Mouse (Mus musculus): ENCODE results near the gene Maml3. TPM values are rescaled to one million over a fixed set of nuclear protein-coding genes. Genes with fewer than 3 reads are reported as not detected.

Gene Maml3
- total RNA-seq, 1 experiment, result 1.2 TPM

DNA sequence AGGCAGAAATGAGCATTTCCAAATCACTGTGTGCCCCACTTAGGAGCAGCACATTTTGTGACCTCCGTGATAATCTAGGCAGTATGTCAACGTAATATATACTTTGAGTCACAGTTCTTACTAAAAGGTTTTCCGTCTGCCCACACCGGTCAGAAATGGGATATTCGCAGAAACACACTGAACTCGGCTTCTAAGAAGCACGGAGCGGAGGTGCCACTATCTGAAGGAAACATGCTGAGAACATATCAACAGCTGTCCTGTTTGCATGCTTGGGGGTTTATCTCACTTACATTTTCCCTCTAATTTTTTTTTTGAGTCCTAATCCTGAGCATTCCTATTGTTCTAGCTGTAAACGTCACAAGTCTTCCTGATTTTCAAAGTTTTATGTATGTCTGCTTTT lies 226.3 kb downstream of the Maml3 start:
- no peak for DNase-seq (ENCODE audit: low read depth, low spot score)
- Histone ChIP-seq H3K4me3 (ENCODE audit: insufficient read depth in 1 of 2, low read depth in 1 of 2, low read length in 2 of 2, poor library complexity in 1 of 2, severe bottlenecking in 1 of 2) (no peak overlapping the region), H3K27ac (ENCODE audit: insufficient read depth, low read depth, low read length, poor library complexity, severe bottlenecking) (no peak overlapping the region), H3K4me1 (ENCODE audit: control insufficient read depth in 2 of 2, insufficient read depth in 2 of 2, low read length in 2 of 2, poor library complexity in 1 of 2) (no peaks in the 10 kb centered on the region), H3K36me3 (ENCODE audit: control insufficient read depth, insufficient read depth, low read length, poor library complexity, severe bottlenecking) (no peaks in the 10 kb centered on the region), H3K9me3 (ENCODE audit: control insufficient read depth, insufficient read depth, low read depth, low read length) (no peaks in the 10 kb centered on the region), H3K9ac (ENCODE audit: insufficient read depth, low read depth, low read length, poor library complexity, severe bottlenecking) (no peak overlapping the region)
- in situ Hi-C loops (cut with MboI; ENCODE audit: low sequenced_read_pairs in 2 of 2, unreplicated experiment in 2 of 2), result no loop called here
- TF ChIP-seq CHD2 (IDR thresholded peaks at IDR 0.05; ENCODE audit: low read depth, low read length) (no peak), ZNF384 (IDR thresholded peaks at IDR 0.05; ENCODE audit: low read depth, low read length) (no peak), HCFC1 (IDR thresholded peaks at IDR 0.05; ENCODE audit: borderline replicate concordance, insufficient read depth, low read length) (no peak), MAFK (IDR thresholded peaks at IDR 0.05; ENCODE audit: insufficient read depth, low read depth, low read length) (no peak), ZC3H11A (IDR thresholded peaks at IDR 0.05; ENCODE audit: borderline replicate concordance, low read depth, low read length) (no peak)

DNA sequence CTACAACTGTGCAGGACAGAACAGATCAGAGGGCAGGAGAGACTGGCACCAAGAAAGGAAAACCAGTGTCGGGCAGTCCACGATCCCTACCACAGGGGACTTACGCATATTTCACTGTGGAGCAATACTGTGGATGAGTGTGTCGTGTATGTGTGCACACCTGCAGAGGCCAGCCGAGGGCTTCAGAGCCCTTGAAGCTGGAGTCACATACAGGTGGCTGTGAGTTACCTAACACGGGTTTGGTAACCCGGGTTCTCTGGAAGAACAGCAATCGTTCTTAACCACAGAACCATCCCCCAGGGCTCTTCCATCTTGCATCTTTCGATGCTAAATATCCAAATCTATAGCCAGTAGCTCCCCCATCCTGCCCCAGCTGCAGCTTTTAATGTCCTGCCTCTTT lies 228.1 kb downstream of the Maml3 start:
- TF ChIP-seq MAFK (IDR thresholded peaks at IDR 0.05; ENCODE audit: insufficient read depth, low read depth, low read length), result no peak
- Histone ChIP-seq H3K9me3 (ENCODE audit: control insufficient read depth, insufficient read depth, low read depth, low read length) (no peaks in the 10 kb centered on the region), H3K27ac (ENCODE audit: insufficient read depth, low read depth, low read length, poor library complexity, severe bottlenecking) (no peak overlapping the region), H3K4me3 (ENCODE audit: insufficient read depth in 1 of 2, low read depth in 1 of 2, low read length in 2 of 2, poor library complexity in 1 of 2, severe bottlenecking in 1 of 2) (no peak overlapping the region), H3K4me1 (ENCODE audit: control insufficient read depth in 2 of 2, insufficient read depth in 2 of 2, low read length in 2 of 2, poor library complexity in 1 of 2) (no peaks in the 10 kb centered on the region), H3K36me3 (ENCODE audit: control insufficient read depth, insufficient read depth, low read length, poor library complexity, severe bottlenecking) (no peaks in the 10 kb centered on the region), H3K9ac (ENCODE audit: insufficient read depth, low read depth, low read length, poor library complexity, severe bottlenecking) (no peak overlapping the region)
- no peak for DNase-seq (ENCODE audit: low read depth, low spot score)
- in situ Hi-C loops (cut with MboI; ENCODE audit: low sequenced_read_pairs in 2 of 2, unreplicated experiment in 2 of 2), result no loop called here

DNA sequence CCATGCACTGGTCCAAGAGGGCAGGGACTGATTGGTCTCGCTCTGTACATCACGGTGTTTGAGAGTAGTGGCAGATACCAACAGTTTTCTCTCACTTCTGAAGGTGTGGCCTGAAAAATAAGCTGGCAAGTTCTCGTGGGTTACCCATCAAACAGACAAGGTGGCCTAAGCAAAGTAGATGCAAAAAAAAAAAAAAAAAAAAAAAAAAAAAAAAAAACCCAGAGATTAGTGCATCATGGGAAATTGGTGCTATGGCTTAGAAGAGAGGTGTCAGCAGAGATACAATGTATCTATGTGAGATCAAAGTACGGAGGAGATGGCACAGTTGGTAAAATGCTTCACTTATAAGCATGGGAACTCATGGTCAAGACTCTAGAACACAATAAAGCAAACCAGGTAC lies 229.2 kb downstream of the Maml3 start:
- H3K9me3 ChIP-seq (ENCODE audit: control insufficient read depth, insufficient read depth, low read depth, low read length), result no peaks in the 10 kb centered on the region
- TF ChIP-seq MAFK (IDR thresholded peaks at IDR 0.05; ENCODE audit: insufficient read depth, low read depth, low read length) (no peak), ZNF384 (IDR thresholded peaks at IDR 0.05; ENCODE audit: low read depth, low read length) (0 out of 2 replicates have a peak, but pooled peaks have one; percentile 20)
- no peaks in the 10 kb centered on the region for H3K36me3 ChIP-seq (ENCODE audit: control insufficient read depth, insufficient read depth, low read length, poor library complexity, severe bottlenecking)
- no peaks in the 10 kb centered on the region for H3K4me1 ChIP-seq (ENCODE audit: control insufficient read depth in 2 of 2, insufficient read depth in 2 of 2, low read length in 2 of 2, poor library complexity in 1 of 2)
- no peak for DNase-seq (ENCODE audit: low read depth, low spot score)
- H3K4me3 ChIP-seq (ENCODE audit: insufficient read depth in 1 of 2, low read depth in 1 of 2, low read length in 2 of 2, poor library complexity in 1 of 2, severe bottlenecking in 1 of 2), result no peak overlapping the region
- no peak overlapping the region for H3K9ac ChIP-seq (ENCODE audit: insufficient read depth, low read depth, low read length, poor library complexity, severe bottlenecking)
- no peak overlapping the region for H3K27ac ChIP-seq (ENCODE audit: insufficient read depth, low read depth, low read length, poor library complexity, severe bottlenecking)
- in situ Hi-C loops (cut with MboI; ENCODE audit: low sequenced_read_pairs in 2 of 2, unreplicated experiment in 2 of 2), result no loop called here

GRCm38 (mm10) chr3:51874252-51874651 lies 230.6 kb downstream of the Maml3 start:
- no peak for DNase-seq (ENCODE audit: low read depth, low spot score)
- Histone ChIP-seq H3K27ac (ENCODE audit: insufficient read depth, low read depth, low read length, poor library complexity, severe bottlenecking) (no peak overlapping the region), H3K36me3 (ENCODE audit: control insufficient read depth, insufficient read depth, low read length, poor library complexity, severe bottlenecking) (no peaks in the 10 kb centered on the region), H3K4me1 (ENCODE audit: control insufficient read depth in 2 of 2, insufficient read depth in 2 of 2, low read length in 2 of 2, poor library complexity in 1 of 2) (no peaks in the 10 kb centered on the region), H3K9ac (ENCODE audit: insufficient read depth, low read depth, low read length, poor library complexity, severe bottlenecking) (no peak overlapping the region), H3K4me3 (ENCODE audit: insufficient read depth in 1 of 2, low read depth in 1 of 2, low read length in 2 of 2, poor library complexity in 1 of 2, severe bottlenecking in 1 of 2) (no peak overlapping the region), H3K9me3 (ENCODE audit: control insufficient read depth, insufficient read depth, low read depth, low read length) (no peaks in the 10 kb centered on the region)
- in situ Hi-C loops (cut with MboI; ENCODE audit: low sequenced_read_pairs in 2 of 2, unreplicated experiment in 2 of 2), result no loop called here
- TF ChIP-seq ZC3H11A (IDR thresholded peaks at IDR 0.05; ENCODE audit: borderline replicate concordance, low read depth, low read length) (no peak), HCFC1 (IDR thresholded peaks at IDR 0.05; ENCODE audit: borderline replicate concordance, insufficient read depth, low read length) (no peak)

DNA sequence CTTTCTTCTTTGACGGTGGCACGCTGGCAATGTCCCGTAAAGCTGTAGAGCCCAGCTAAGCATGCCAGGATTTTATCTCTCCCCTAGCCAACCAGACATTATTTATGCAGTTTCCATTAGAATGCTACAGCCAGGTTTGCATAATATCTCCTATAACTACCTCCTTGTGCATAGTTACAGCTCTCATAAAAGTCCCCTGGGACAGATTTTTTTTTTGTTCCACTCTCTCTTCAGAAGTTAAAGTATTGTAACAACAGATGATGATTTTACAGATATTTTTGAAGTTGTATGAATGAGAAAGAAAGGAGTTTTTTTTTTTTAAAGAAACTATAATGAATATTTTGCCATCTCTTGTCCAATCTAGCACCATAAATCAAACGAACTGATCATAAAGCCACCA lies 232.1 kb downstream of the Maml3 start:
- H3K4me3 ChIP-seq (ENCODE audit: insufficient read depth in 1 of 2, low read depth in 1 of 2, low read length in 2 of 2, poor library complexity in 1 of 2, severe bottlenecking in 1 of 2), result no peak overlapping the region
- no peak for DNase-seq (ENCODE audit: low read depth, low spot score)
- H3K36me3 ChIP-seq (ENCODE audit: control insufficient read depth, insufficient read depth, low read length, poor library complexity, severe bottlenecking), result no peaks in the 10 kb centered on the region
- H3K27ac ChIP-seq (ENCODE audit: insufficient read depth, low read depth, low read length, poor library complexity, severe bottlenecking), result no peak overlapping the region
- in situ Hi-C loops (cut with MboI; ENCODE audit: low sequenced_read_pairs in 2 of 2, unreplicated experiment in 2 of 2), result no loop called here
- no peaks in the 10 kb centered on the region for H3K4me1 ChIP-seq (ENCODE audit: control insufficient read depth in 2 of 2, insufficient read depth in 2 of 2, low read length in 2 of 2, poor library complexity in 1 of 2)
- H3K9me3 ChIP-seq (ENCODE audit: control insufficient read depth, insufficient read depth, low read depth, low read length), result no peaks in the 10 kb centered on the region
- no peak for TF ChIP-seq ZNF384 (IDR thresholded peaks at IDR 0.05; ENCODE audit: low read depth, low read length)
- no peak for TF ChIP-seq HCFC1 (IDR thresholded peaks at IDR 0.05; ENCODE audit: borderline replicate concordance, insufficient read depth, low read length)
- no peak for TF ChIP-seq CHD2 (IDR thresholded peaks at IDR 0.05; ENCODE audit: low read depth, low read length)
- TF ChIP-seq MAFK (IDR thresholded peaks at IDR 0.05; ENCODE audit: insufficient read depth, low read depth, low read length), result no peak
- TF ChIP-seq ZC3H11A (IDR thresholded peaks at IDR 0.05; ENCODE audit: borderline replicate concordance, low read depth, low read length), result no peak
- H3K9ac ChIP-seq (ENCODE audit: insufficient read depth, low read depth, low read length, poor library complexity, severe bottlenecking), result no peak overlapping the region

Data from ES-E14 (cell line).